Mouse (Mus musculus): Measurements from ENCODE around the gene Gxylt2. TPM values are rescaled to one million over a fixed set of nuclear protein-coding genes. Genes with fewer than 3 reads are reported as not detected.

Gxylt2 gene
- polyA plus RNA-seq, 1 experiment from 2014 or later: 6.9 TPM

DNA sequence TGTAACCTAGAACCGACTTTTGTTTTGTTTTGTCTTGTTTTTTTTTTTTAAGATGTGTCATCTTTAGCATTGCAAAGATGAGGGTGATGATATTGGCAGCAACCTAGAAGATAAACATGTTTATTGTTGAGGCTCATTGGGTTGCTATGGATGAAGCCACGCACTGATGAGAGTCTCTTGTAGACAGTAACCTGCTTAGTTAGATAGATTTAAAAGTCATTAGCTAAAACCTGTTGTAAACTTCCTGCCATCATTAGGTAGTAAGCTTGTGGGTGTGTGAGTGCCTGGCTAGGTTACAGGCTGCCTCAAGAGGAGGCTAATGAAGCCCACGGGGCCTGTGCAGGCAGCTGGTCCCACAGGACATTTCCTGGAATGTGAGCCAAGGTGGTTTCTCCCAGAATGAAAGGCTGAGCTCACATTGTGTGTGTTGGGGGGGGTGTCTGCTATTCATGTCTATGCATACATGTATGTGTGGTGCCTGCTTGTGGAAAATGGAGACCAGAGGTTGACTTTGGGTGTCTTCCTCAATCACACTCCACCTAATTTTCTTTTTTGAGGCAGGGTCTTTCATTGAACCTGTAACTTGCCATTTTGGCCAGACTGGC is 87.6 kb downstream of the Gxylt2 start:
- ATAC-seq (replicated peaks; ENCODE audit: insufficient number of reproducible peaks, low FRiP score, low TSS enrichment, low read depth) (no peak), DNase-seq (ENCODE audit: low spot score) (no peak)
- no peaks in the 10 kb centered on the region for H3K36me3 ChIP-seq (replicated peaks; ENCODE audit: control insufficient read depth, insufficient read depth, low read depth, low read length)
- no peak overlapping the region for H3K9ac ChIP-seq (replicated peaks; ENCODE audit: low read length)
- no peak overlapping the region for H3K4me3 ChIP-seq (ENCODE audit: low read depth, low read length)
- H3K27ac ChIP-seq (replicated peaks; ENCODE audit: low read depth, low read length): no peak overlapping the region
- no peaks in the 10 kb centered on the region for H3K4me1 ChIP-seq (ENCODE audit: control insufficient read depth, insufficient read depth, low read length)
- H3K9me3 ChIP-seq (replicated peaks; ENCODE audit: control insufficient read depth, low read length): no peaks in the 10 kb centered on the region
- H3K27me3 ChIP-seq (ENCODE audit: control insufficient read depth, insufficient read depth, low read length): no peaks in the 10 kb centered on the region
- 73% methylated on average over 3 of the region's 3 CpGs for WGBS
- H3K4me2 ChIP-seq (ENCODE audit: low read depth, low read length): no peak overlapping the region

DNA sequence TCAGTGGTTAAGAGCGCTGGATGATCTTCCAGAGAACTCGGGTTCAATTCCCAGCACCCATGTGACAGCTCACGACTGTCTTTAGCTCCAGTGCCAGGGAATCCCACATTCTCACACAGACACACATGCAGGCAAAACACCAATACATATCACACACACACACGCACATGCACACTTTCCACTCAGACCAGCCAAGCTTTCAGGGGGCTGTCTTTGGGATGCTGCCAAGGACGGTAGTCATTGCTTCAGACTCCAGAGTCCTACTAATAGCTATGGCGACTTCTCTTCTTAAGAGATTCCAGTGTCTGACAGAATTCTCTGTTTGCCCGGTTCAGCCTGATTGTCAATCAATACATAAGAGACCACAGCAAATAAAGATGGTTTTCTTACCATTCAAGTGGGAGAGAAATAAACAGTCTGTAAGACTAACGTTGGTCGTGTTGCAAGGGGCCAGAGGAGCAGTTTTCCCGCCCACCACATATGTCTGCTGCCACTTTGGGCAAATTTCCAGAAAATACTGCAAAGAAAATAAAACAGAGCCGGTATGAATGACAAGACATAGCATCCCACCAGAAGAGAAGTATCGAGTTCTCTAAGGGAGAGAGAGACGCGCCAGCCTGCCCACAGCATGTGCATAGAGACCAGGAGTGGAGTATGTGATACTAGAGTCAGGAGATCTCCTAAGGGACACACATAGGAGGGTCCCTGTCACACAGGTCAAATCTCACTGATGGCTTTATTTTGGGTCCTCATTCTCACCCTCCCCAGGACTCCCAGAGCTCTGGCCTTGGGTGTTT is 88.6 kb downstream of the Gxylt2 start:
- 77% methylated on average over 14 of the region's 14 CpGs for WGBS
- no peaks in the 10 kb centered on the region for H3K4me1 ChIP-seq (ENCODE audit: control insufficient read depth, insufficient read depth, low read length)
- ATAC-seq (replicated peaks; ENCODE audit: insufficient number of reproducible peaks, low FRiP score, low TSS enrichment, low read depth) (no peak), DNase-seq (ENCODE audit: low spot score) (no peak)
- H3K4me2 ChIP-seq (ENCODE audit: low read depth, low read length): no peak overlapping the region
- no peak overlapping the region for H3K27ac ChIP-seq (replicated peaks; ENCODE audit: low read depth, low read length)
- no peak overlapping the region for H3K9ac ChIP-seq (replicated peaks; ENCODE audit: low read length)
- no peak overlapping the region for H3K4me3 ChIP-seq (ENCODE audit: low read depth, low read length)
- no peaks in the 10 kb centered on the region for H3K36me3 ChIP-seq (replicated peaks; ENCODE audit: control insufficient read depth, insufficient read depth, low read depth, low read length)
- no peaks in the 10 kb centered on the region for H3K9me3 ChIP-seq (replicated peaks; ENCODE audit: control insufficient read depth, low read length)
- H3K27me3 ChIP-seq (ENCODE audit: control insufficient read depth, insufficient read depth, low read length): no peaks in the 10 kb centered on the region

DNA sequence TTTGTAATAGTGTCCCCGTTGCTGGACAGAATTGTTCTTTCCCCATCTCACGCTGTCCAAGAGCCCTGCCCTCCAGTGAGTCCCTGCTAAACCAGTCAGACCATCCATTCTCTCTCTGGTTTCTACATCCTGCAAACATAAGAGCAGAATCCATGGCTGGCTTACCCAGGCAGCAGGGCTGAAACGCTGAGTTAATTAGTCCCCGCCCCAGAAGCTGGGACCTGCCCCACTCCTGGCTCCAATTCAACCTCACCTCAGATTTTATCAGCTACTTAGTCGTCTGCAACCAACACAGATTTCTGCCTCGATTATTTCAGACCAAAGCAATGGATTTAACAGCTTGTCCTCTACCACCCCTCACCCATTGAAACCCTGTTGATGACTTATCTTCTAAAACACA is 91.3 kb downstream of the Gxylt2 start:
- H3K36me3 ChIP-seq (replicated peaks; ENCODE audit: control insufficient read depth, insufficient read depth, low read depth, low read length): no peaks in the 10 kb centered on the region
- no peak for ATAC-seq (replicated peaks; ENCODE audit: insufficient number of reproducible peaks, low FRiP score, low TSS enrichment, low read depth)
- H3K4me3 ChIP-seq (ENCODE audit: low read depth, low read length): no peak overlapping the region
- H3K9ac ChIP-seq (replicated peaks; ENCODE audit: low read length): no peak overlapping the region
- H3K27ac ChIP-seq (replicated peaks; ENCODE audit: low read depth, low read length): no peak overlapping the region
- 48% methylated on average over 6 of the region's 6 CpGs for WGBS
- peak; percentile 46 for DNase-seq (ENCODE audit: low spot score)
- no peak overlapping the region for H3K4me2 ChIP-seq (ENCODE audit: low read depth, low read length)
- no peaks in the 10 kb centered on the region for H3K4me1 ChIP-seq (ENCODE audit: control insufficient read depth, insufficient read depth, low read length)
- no peaks in the 10 kb centered on the region for H3K9me3 ChIP-seq (replicated peaks; ENCODE audit: control insufficient read depth, low read length)
- no peaks in the 10 kb centered on the region for H3K27me3 ChIP-seq (ENCODE audit: control insufficient read depth, insufficient read depth, low read length)

DNA sequence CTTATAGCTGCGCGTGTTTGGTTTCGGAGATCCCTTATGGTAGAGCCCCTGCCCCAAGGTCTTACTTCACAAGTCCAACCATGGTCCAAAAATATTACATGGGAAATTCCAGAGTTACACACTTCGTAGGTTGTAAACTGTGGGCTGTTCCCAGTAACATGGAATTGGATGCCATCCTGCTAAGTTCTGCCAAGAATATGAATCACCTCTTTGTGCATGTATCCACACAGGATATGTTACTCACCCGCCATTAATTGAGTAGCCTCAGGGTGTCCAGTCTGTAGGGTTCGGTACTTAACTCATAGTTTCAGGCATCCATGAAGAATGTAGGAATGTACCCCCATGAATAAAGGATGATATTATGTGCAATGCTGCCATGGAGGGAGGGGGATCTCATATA is 94.8 kb downstream of the Gxylt2 start:
- no peak overlapping the region for H3K27ac ChIP-seq (replicated peaks; ENCODE audit: low read depth, low read length)
- H3K9ac ChIP-seq (replicated peaks; ENCODE audit: low read length): no peak overlapping the region
- ATAC-seq (replicated peaks; ENCODE audit: insufficient number of reproducible peaks, low FRiP score, low TSS enrichment, low read depth): no peak
- no peak overlapping the region for H3K4me2 ChIP-seq (ENCODE audit: low read depth, low read length)
- H3K4me3 ChIP-seq (ENCODE audit: low read depth, low read length): no peak overlapping the region
- no peaks in the 10 kb centered on the region for H3K4me1 ChIP-seq (ENCODE audit: control insufficient read depth, insufficient read depth, low read length)
- 79% methylated on average over 6 of the region's 6 CpGs for WGBS
- H3K36me3 ChIP-seq (replicated peaks; ENCODE audit: control insufficient read depth, insufficient read depth, low read depth, low read length): no peaks in the 10 kb centered on the region
- no peak for DNase-seq (ENCODE audit: low spot score)
- no peaks in the 10 kb centered on the region for H3K27me3 ChIP-seq (ENCODE audit: control insufficient read depth, insufficient read depth, low read length)
- H3K9me3 ChIP-seq (replicated peaks; ENCODE audit: control insufficient read depth, low read length): no peaks in the 10 kb centered on the region

DNA sequence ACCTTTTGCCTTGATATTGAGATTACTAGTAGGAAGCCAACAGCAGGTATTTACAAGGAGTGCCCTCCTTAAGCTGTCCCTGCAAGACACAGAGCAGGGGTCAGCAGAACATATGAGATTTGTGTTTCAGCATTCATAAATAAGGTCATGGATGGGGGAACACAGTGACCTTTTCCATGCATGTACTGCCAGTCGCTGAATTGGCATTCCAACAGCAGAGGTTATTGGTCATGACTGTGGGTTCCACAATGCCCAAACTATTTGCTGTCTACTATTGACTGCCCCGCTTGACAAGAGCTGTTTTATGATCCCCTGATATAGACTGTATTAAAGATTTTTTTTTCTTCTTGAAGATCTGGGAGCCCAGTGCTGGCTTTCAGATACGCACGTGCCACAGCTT is 95.2 kb downstream of the Gxylt2 start:
- Histone ChIP-seq H3K4me3 (ENCODE audit: low read depth, low read length) (no peak overlapping the region), H3K36me3 (replicated peaks; ENCODE audit: control insufficient read depth, insufficient read depth, low read depth, low read length) (no peaks in the 10 kb centered on the region), H3K4me2 (ENCODE audit: low read depth, low read length) (no peak overlapping the region), H3K9ac (replicated peaks; ENCODE audit: low read length) (no peak overlapping the region), H3K9me3 (replicated peaks; ENCODE audit: control insufficient read depth, low read length) (no peaks in the 10 kb centered on the region), H3K4me1 (ENCODE audit: control insufficient read depth, insufficient read depth, low read length) (no peaks in the 10 kb centered on the region), H3K27ac (replicated peaks; ENCODE audit: low read depth, low read length) (no peak overlapping the region), H3K27me3 (ENCODE audit: control insufficient read depth, insufficient read depth, low read length) (no peaks in the 10 kb centered on the region)
- 88% methylated on average over 4 of the region's 4 CpGs for WGBS
- no peak for ATAC-seq (replicated peaks; ENCODE audit: insufficient number of reproducible peaks, low FRiP score, low TSS enrichment, low read depth)
- DNase-seq (ENCODE audit: low spot score): no peak

DNA sequence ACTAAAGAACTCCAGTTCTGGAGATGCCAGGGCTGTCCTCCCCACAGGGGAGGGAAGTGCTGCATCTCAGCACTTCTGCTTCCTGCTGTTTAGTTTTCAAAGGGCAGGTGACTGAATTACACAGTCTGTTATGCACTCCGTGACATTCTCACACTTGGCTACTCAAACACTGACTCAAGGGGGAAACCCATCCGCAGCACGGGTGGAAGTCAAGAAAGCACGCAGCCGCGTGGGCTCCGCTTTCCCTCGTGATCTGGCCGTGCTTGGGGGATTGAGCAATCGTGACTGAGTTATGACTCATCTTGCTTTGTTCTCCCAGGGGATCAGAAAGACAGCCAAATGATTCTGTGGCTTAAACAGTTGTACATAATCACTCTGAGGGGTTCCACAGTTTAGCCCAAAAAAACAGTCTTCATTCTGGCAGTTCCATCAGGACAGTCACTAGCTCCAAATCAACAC is 96.0 kb downstream of the Gxylt2 start:
- H3K4me2 ChIP-seq (ENCODE audit: low read depth, low read length): no peak overlapping the region
- H3K36me3 ChIP-seq (replicated peaks; ENCODE audit: control insufficient read depth, insufficient read depth, low read depth, low read length): no peaks in the 10 kb centered on the region
- no peaks in the 10 kb centered on the region for H3K27me3 ChIP-seq (ENCODE audit: control insufficient read depth, insufficient read depth, low read length)
- DNase-seq (ENCODE audit: low spot score): no peak
- no peak overlapping the region for H3K9ac ChIP-seq (replicated peaks; ENCODE audit: low read length)
- 84% methylated on average over 10 of the region's 10 CpGs for WGBS
- ATAC-seq (replicated peaks; ENCODE audit: insufficient number of reproducible peaks, low FRiP score, low TSS enrichment, low read depth): no peak
- H3K4me1 ChIP-seq (ENCODE audit: control insufficient read depth, insufficient read depth, low read length): no peaks in the 10 kb centered on the region
- no peaks in the 10 kb centered on the region for H3K9me3 ChIP-seq (replicated peaks; ENCODE audit: control insufficient read depth, low read length)
- H3K27ac ChIP-seq (replicated peaks; ENCODE audit: low read depth, low read length): no peak overlapping the region
- H3K4me3 ChIP-seq (ENCODE audit: low read depth, low read length): no peak overlapping the region

DNA sequence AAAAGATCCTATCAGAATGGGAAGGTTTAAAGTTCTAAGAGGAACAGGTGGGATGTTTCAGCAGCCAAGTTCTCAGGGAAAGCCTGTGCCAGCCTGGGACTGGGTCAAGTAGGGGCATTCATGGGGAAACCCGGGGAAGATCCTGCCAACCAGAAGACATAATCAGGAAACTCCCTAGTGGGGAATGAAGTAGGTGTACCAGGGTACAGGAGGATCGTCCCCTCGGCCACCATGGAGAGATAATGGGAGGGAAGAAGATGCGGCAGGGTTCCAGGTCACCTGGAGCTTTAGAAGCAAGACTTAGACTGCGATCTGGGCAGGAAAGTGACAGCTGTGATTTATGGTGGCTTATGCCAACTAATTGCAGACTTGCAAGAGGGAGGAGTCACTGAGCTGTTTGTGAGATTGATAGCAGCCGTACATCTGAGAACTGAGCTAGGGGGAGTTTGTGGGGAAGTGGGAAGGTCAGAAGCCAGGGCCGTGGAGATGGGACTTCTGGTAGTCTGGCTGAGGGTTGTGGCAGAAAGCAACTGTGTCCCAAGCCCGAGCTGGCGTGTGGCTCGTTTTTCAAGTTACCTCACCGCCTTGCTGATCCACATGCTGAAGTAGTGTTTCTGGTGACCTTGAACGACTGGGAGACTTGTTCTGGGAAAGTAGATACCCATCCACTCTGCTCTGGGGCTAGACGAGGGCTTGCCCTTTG is 98.0 kb downstream of the Gxylt2 start:
- H3K27me3 ChIP-seq (ENCODE audit: control insufficient read depth, insufficient read depth, low read length): no peaks in the 10 kb centered on the region
- no peak overlapping the region for H3K4me3 ChIP-seq (ENCODE audit: low read depth, low read length)
- H3K4me1 ChIP-seq (ENCODE audit: control insufficient read depth, insufficient read depth, low read length): no peaks in the 10 kb centered on the region
- no peak overlapping the region for H3K9ac ChIP-seq (replicated peaks; ENCODE audit: low read length)
- no peaks in the 10 kb centered on the region for H3K9me3 ChIP-seq (replicated peaks; ENCODE audit: control insufficient read depth, low read length)
- WGBS: 55% methylated on average over 13 of the region's 13 CpGs
- DNase-seq (ENCODE audit: low spot score) (no peak), ATAC-seq (replicated peaks; ENCODE audit: insufficient number of reproducible peaks, low FRiP score, low TSS enrichment, low read depth) (no peak)
- H3K36me3 ChIP-seq (replicated peaks; ENCODE audit: control insufficient read depth, insufficient read depth, low read depth, low read length): no peaks in the 10 kb centered on the region
- no peak overlapping the region for H3K27ac ChIP-seq (replicated peaks; ENCODE audit: low read depth, low read length)
- H3K4me2 ChIP-seq (ENCODE audit: low read depth, low read length): no peak overlapping the region

DNA sequence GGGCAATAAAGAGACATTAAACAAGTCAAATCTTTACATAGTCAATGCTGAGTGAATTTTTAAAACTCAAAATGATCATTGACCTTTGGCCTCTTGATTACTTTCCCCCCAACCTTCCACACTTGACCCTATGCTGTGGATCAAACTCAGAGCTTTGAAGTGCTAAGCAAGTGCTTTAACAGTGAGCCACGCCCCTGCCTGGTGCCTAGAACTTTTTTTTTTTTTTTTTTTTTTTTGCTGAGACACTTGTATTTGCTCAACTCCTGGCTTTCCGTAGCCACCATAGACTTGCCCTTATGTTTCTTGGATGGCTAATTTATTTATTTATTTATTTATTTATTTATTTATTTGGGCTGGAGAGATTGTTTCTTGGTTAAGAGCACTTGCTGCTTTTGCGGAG is 98.7 kb downstream of the Gxylt2 start:
- 92% methylated on average over 3 of the region's 3 CpGs for WGBS
- H3K4me3 ChIP-seq (ENCODE audit: low read depth, low read length): no peak overlapping the region
- H3K36me3 ChIP-seq (replicated peaks; ENCODE audit: control insufficient read depth, insufficient read depth, low read depth, low read length): no peaks in the 10 kb centered on the region
- DNase-seq (ENCODE audit: low spot score) (no peak), ATAC-seq (replicated peaks; ENCODE audit: insufficient number of reproducible peaks, low FRiP score, low TSS enrichment, low read depth) (no peak)
- H3K4me2 ChIP-seq (ENCODE audit: low read depth, low read length): no peak overlapping the region
- no peaks in the 10 kb centered on the region for H3K4me1 ChIP-seq (ENCODE audit: control insufficient read depth, insufficient read depth, low read length)
- H3K27me3 ChIP-seq (ENCODE audit: control insufficient read depth, insufficient read depth, low read length): no peaks in the 10 kb centered on the region
- H3K9ac ChIP-seq (replicated peaks; ENCODE audit: low read length): no peak overlapping the region
- no peaks in the 10 kb centered on the region for H3K9me3 ChIP-seq (replicated peaks; ENCODE audit: control insufficient read depth, low read length)
- H3K27ac ChIP-seq (replicated peaks; ENCODE audit: low read depth, low read length): no peak overlapping the region
